Mouse (Mus musculus): ENCODE measurements around the gene Mycl. TPM values are rescaled to one million over a fixed set of nuclear protein-coding genes. Genes with fewer than 3 reads are reported as not detected.

The Mycl gene
- polyA plus RNA-seq, 1 experiment: 0.44 TPM

GRCm38 (mm10) chr4:123035636-123036035 lies 40.2 kb downstream of the Mycl start:
- Histone ChIP-seq H3K4me1 (ENCODE audit: control insufficient read depth, insufficient read depth, low read length) (no peaks in the 10 kb centered on the region), H3K4me3 (ENCODE audit: control insufficient read depth, low read depth, low read length) (no peak overlapping the region), H3K36me3 (ENCODE audit: control insufficient read depth, insufficient read depth, low read length) (no peaks in the 10 kb centered on the region), H3K27me3 (ENCODE audit: control insufficient read depth, insufficient read depth, low read length) (no peaks in the 10 kb centered on the region), H3K27ac (ENCODE audit: control insufficient read depth, insufficient read depth, low read depth, low read length) (no peak overlapping the region)
- TF ChIP-seq CTCF (IDR thresholded peaks at IDR 0.05; ENCODE audit: control insufficient read depth, insufficient read depth, insufficient replicate concordance, low read depth, low read length) (no peak), POLR2A (IDR thresholded peaks at IDR 0.05; ENCODE audit: control insufficient read depth, low read depth, low read length) (no peak)

- H3K4me1 ChIP-seq (ENCODE audit: control insufficient read depth, insufficient read depth, low read length): no peaks in the 10 kb centered on the region
- TF ChIP-seq POLR2A (IDR thresholded peaks at IDR 0.05; ENCODE audit: control insufficient read depth, low read depth, low read length) (no peak), CTCF (IDR thresholded peaks at IDR 0.05; ENCODE audit: control insufficient read depth, insufficient read depth, insufficient replicate concordance, low read depth, low read length) (no peak)
- no peak overlapping the region for H3K27ac ChIP-seq (ENCODE audit: control insufficient read depth, insufficient read depth, low read depth, low read length)
- no peaks in the 10 kb centered on the region for H3K27me3 ChIP-seq (ENCODE audit: control insufficient read depth, insufficient read depth, low read length)
- no peaks in the 10 kb centered on the region for H3K36me3 ChIP-seq (ENCODE audit: control insufficient read depth, insufficient read depth, low read length)
- no peak overlapping the region for H3K4me3 ChIP-seq (ENCODE audit: control insufficient read depth, low read depth, low read length)
These were observed 41.3 kb downstream of the Mycl start for GRCm38 (mm10) chr4:123036710-123037109.

- TF ChIP-seq POLR2A (IDR thresholded peaks at IDR 0.05; ENCODE audit: control insufficient read depth, low read depth, low read length): no peak
- TF ChIP-seq CTCF (IDR thresholded peaks at IDR 0.05; ENCODE audit: control insufficient read depth, insufficient read depth, insufficient replicate concordance, low read depth, low read length): no peak
- Histone ChIP-seq H3K27me3 (ENCODE audit: control insufficient read depth, insufficient read depth, low read length) (no peaks in the 10 kb centered on the region), H3K36me3 (ENCODE audit: control insufficient read depth, insufficient read depth, low read length) (no peaks in the 10 kb centered on the region), H3K4me3 (ENCODE audit: control insufficient read depth, low read depth, low read length) (no peak overlapping the region), H3K27ac (ENCODE audit: control insufficient read depth, insufficient read depth, low read depth, low read length) (no peak overlapping the region), H3K4me1 (ENCODE audit: control insufficient read depth, insufficient read depth, low read length) (no peaks in the 10 kb centered on the region)
These were observed 45.7 kb downstream of the Mycl start for GRCm38 (mm10) chr4:123041131-123041530.

GRCm38 (mm10) chr4:123043858-123044257 lies 48.4 kb downstream of the Mycl start:
- Histone ChIP-seq H3K27ac (ENCODE audit: control insufficient read depth, insufficient read depth, low read depth, low read length) (no peak overlapping the region), H3K36me3 (ENCODE audit: control insufficient read depth, insufficient read depth, low read length) (no peaks in the 10 kb centered on the region), H3K4me1 (ENCODE audit: control insufficient read depth, insufficient read depth, low read length) (no peaks in the 10 kb centered on the region), H3K27me3 (ENCODE audit: control insufficient read depth, insufficient read depth, low read length) (no peaks in the 10 kb centered on the region), H3K4me3 (ENCODE audit: control insufficient read depth, low read depth, low read length) (no peak overlapping the region)
- TF ChIP-seq POLR2A (IDR thresholded peaks at IDR 0.05; ENCODE audit: control insufficient read depth, low read depth, low read length) (no peak), CTCF (IDR thresholded peaks at IDR 0.05; ENCODE audit: control insufficient read depth, insufficient read depth, insufficient replicate concordance, low read depth, low read length) (no peak)

GRCm38 (mm10) chr4:123044842-123045241 lies 49.4 kb downstream of the Mycl start:
- H3K4me3 ChIP-seq (ENCODE audit: control insufficient read depth, low read depth, low read length): no peak overlapping the region
- H3K36me3 ChIP-seq (ENCODE audit: control insufficient read depth, insufficient read depth, low read length): no peaks in the 10 kb centered on the region
- H3K27ac ChIP-seq (ENCODE audit: control insufficient read depth, insufficient read depth, low read depth, low read length): no peak overlapping the region
- TF ChIP-seq CTCF (IDR thresholded peaks at IDR 0.05; ENCODE audit: control insufficient read depth, insufficient read depth, insufficient replicate concordance, low read depth, low read length) (no peak), POLR2A (IDR thresholded peaks at IDR 0.05; ENCODE audit: control insufficient read depth, low read depth, low read length) (no peak)
- no peaks in the 10 kb centered on the region for H3K27me3 ChIP-seq (ENCODE audit: control insufficient read depth, insufficient read depth, low read length)
- no peaks in the 10 kb centered on the region for H3K4me1 ChIP-seq (ENCODE audit: control insufficient read depth, insufficient read depth, low read length)

- no peaks in the 10 kb centered on the region for H3K27me3 ChIP-seq (ENCODE audit: control insufficient read depth, insufficient read depth, low read length)
- H3K4me3 ChIP-seq (ENCODE audit: control insufficient read depth, low read depth, low read length): no peak overlapping the region
- H3K36me3 ChIP-seq (ENCODE audit: control insufficient read depth, insufficient read depth, low read length): no peaks in the 10 kb centered on the region
- H3K27ac ChIP-seq (ENCODE audit: control insufficient read depth, insufficient read depth, low read depth, low read length): no peak overlapping the region
- TF ChIP-seq CTCF (IDR thresholded peaks at IDR 0.05; ENCODE audit: control insufficient read depth, insufficient read depth, insufficient replicate concordance, low read depth, low read length) (no peak), POLR2A (IDR thresholded peaks at IDR 0.05; ENCODE audit: control insufficient read depth, low read depth, low read length) (no peak)
- peaks cover 4% of the 10 kb centered on the region for H3K4me1 ChIP-seq (ENCODE audit: control insufficient read depth, insufficient read depth, low read length)
These were observed 50.8 kb downstream of the Mycl start for GRCm38 (mm10) chr4:123046300-123046699.

GRCm38 (mm10) chr4:123050681-123051211 lies 55.3 kb downstream of the Mycl start:
- H3K4me3 ChIP-seq (ENCODE audit: control insufficient read depth, low read depth, low read length): no peak overlapping the region
- peaks cover 4% of the 10 kb centered on the region for H3K4me1 ChIP-seq (ENCODE audit: control insufficient read depth, insufficient read depth, low read length)
- no peak overlapping the region for H3K27ac ChIP-seq (ENCODE audit: control insufficient read depth, insufficient read depth, low read depth, low read length)
- no peaks in the 10 kb centered on the region for H3K27me3 ChIP-seq (ENCODE audit: control insufficient read depth, insufficient read depth, low read length)
- H3K36me3 ChIP-seq (ENCODE audit: control insufficient read depth, insufficient read depth, low read length): no peaks in the 10 kb centered on the region; the same call in none of the 2 replicates
- TF ChIP-seq CTCF (IDR thresholded peaks at IDR 0.05; ENCODE audit: control insufficient read depth, insufficient read depth, insufficient replicate concordance, low read depth, low read length) (no peak), POLR2A (IDR thresholded peaks at IDR 0.05; ENCODE audit: control insufficient read depth, low read depth, low read length) (no peak)

Other genes with a start within 250 kb of the Mycl start
- 84.2 and 122 TPM in 2 replicates for gene Ppt1, start 159.4 kb upstream of the Mycl start, polyA plus RNA-seq (2012; rRNA removed)
- gene Cap1, start 109.6 kb upstream of the Mycl start, polyA plus RNA-seq (2012; rRNA removed): 47.0 and 62.4 TPM in 2 replicates
- 6.9 and 8.7 TPM in 2 replicates for gene Mfsd2a, start 34.5 kb upstream of the Mycl start, polyA plus RNA-seq (2012; rRNA removed)
- 1.9 and 2.2 TPM in 2 replicates for gene Trit1, start 20.9 kb downstream of the Mycl start, polyA plus RNA-seq (2012; rRNA removed)
- 2.8 TPM in 2 replicates for gene Bmp8b, start 109.5 kb downstream of the Mycl start, polyA plus RNA-seq (2012; rRNA removed)
- gene Oxct2b, start 120.6 kb downstream of the Mycl start, polyA plus RNA-seq (2012; rRNA removed): 237 and 290 TPM in 2 replicates
- gene Ppie, start 144.3 kb downstream of the Mycl start, polyA plus RNA-seq (2012; rRNA removed): 16.7 and 18.0 TPM in 2 replicates
- gene Hpcal4, start 187.6 kb downstream of the Mycl start, polyA plus RNA-seq (2012; rRNA removed): 7.7 and 9.8 TPM in 2 replicates
- 0.22 and 0.38 TPM in 2 replicates for gene Nt5c1a, start 205.9 kb downstream of the Mycl start, polyA plus RNA-seq (2012; rRNA removed)
- 0.76 and 0.88 TPM in 2 replicates for gene Heyl, start 237.9 kb downstream of the Mycl start, polyA plus RNA-seq (2012; rRNA removed)

All from testis, adult 2 months (tissue).